Mouse (Mus musculus) small intestine, adult 2 months (tissue): ENCODE results near the gene Zfp385c.

Experiments used
- CTCF ChIP-seq: fragments of 200-500 bp; IDR thresholded peaks from 2 replicates; pipeline ENCODE4 v1.5.1; 2012; ENCODE audit warnings: low read depth, mild to moderate bottlenecking, control low read depth, inconsistent platforms, low read length, moderate library complexity, mixed read lengths; ENCODE audit not compliant: insufficient replicate concordance, insufficient read length; ENCODE audit errors: extremely low read depth
- POLR2A ChIP-seq: fragments of 200-500 bp; IDR thresholded peaks from 2 replicates; pipeline ENCODE4 v1.6.1; 2012; ENCODE audit warnings: low read depth, mild to moderate bottlenecking, control low read depth, inconsistent platforms, low read length, moderate library complexity

DNA sequence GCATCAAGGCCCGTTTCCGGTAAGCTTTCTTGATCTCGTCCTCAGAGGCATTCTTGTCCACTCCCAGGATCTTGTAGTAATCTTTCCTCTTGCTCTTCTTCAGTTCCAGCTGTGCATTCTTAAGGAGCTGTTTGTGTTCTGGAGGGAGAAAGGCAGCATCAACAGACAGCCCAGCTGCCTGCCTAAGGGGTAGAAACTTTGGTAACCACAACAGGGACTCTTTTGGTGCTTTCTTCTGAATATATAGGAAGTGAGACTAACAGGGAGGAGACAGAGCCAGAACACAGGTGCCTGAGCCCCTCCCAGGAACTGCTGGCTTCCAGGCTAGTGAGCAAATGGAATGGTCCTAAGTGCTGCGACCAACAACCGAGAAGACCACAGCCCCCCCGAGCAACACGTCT lies 107.7 kb downstream of the Zfp385c start:
- TF ChIP-seq CTCF (no peak), POLR2A (no peak)
